Mouse (Mus musculus) frontal cortex, postnatal 25 days (tissue): Measurements from ENCODE around the gene Ublcp1.
"Not testable (repeated sequence)": the region's sequence is repeated elsewhere in the genome, so short reads cannot be mapped to it uniquely, and the experiment has no call there.

Experiments
- DNase-seq, 2 experiments: peaks; one replicate each; pipeline ENCODE4 v3.0.0; 2022; ENCODE audit warnings: low spot score in 2 of 2

Gene Ublcp1

GRCm38 (mm10) chr11:44494643-44495323, 24.5 kb upstream of the Ublcp1 start:
- DNase-seq: no peak

- no peak for DNase-seq
These were observed 18.8 kb upstream of the Ublcp1 start for GRCm38 (mm10) chr11:44489117-44489516.

GRCm38 (mm10) chr11:44485089-44485736, 14.9 kb upstream of the Ublcp1 start:
- DNase-seq: no peak

DNA sequence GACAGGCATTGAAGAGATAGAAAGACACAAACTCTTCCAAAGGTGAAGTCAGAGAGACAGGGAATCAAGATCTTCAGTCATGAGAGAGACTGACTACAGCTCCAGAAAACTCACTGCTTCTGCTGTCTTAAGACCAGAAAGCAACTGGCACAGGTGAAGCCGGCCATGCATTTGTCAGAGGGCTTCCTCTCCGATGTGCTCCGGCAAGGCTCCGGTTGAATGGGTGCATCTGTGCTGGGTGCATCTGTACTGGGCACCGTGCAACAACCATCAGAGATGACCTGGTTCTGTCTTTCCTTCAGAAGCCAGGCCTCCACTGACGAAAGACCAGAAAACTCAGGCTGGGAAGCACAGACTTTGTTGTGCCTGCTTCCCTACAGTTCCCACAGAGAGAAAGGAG, 9.9 kb upstream of the Ublcp1 start:
- no peak for DNase-seq

GRCm38 (mm10) chr11:44478382-44478781, 8.1 kb upstream of the Ublcp1 start:
- DNase-seq: no peak

- no peak for DNase-seq
These were observed 6.1 kb upstream of the Ublcp1 start for GRCm38 (mm10) chr11:44476445-44476844.

DNA sequence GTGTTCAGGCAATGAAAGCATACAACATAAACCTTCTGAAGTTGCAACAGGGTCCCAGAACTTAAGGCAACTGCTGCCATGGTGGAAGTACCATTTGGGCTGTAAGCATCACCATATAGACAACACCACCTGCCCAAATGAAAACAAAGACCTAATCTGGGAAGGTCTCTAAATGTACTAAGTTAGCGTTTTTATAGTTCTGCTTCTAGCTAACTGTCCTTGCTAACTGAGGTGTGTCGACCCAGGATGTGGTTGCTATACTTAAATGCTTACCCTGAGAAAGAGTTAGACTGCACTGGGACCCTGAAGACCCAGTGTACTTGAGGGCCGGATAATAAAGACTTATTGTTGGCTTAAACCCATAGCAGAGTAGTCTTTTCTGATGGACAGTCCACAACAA, 5.2 kb upstream of the Ublcp1 start:
- DNase-seq: no peak

- no peak for DNase-seq
These were observed 1.2 kb upstream of the Ublcp1 start for GRCm38 (mm10) chr11:44471337-44471995.

- no peak for DNase-seq
These were observed 459 bp downstream of the Ublcp1 start for GRCm38 (mm10) chr11:44469646-44470431.

DNA sequence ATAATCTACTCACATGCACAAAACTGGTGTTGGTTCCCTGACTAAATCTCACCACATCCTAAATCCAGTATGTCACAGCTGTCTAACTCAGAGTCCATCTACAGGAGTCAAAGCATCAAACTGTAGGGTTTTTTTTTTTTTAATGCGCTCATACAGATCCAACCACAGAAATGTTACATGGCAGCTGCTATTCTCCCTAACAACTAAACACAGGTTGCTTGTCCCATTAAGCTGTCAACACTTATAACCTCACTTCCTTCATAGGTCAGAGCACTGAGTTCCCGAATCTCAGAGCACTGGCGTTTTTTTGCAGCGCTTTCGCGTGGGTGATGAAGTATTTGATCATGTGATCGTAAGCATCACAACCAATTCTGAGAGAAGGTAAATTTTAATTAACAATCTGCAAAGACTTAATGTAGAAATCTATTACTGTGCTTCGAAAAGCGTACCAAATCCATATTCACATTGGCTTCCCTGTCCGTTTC, 1.9 kb downstream of the Ublcp1 start:
- no peak for DNase-seq

DNA sequence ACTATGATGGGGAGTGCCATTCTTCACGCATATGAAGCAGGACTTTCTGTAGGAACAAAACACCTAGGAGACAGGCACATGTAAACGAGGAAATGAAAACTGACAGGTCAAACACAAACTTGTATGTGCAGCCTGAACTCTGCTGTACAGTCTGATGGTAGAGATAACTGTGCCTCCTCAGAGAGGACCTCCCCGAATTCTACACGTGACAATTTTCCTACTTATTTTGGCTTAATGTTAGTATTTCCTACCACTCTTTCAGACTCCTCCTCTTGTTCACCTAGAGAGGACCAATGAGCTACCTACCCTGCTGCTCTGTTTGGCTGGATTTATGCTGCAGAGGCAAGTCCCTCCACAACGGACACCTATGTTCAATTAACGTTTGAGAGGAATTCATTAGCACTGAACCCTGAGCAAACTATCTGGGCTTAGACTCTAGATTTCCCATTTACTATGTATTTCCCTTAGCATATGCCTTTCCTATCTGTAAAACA, 3.3 kb downstream of the Ublcp1 start:
- DNase-seq: no peak

DNA sequence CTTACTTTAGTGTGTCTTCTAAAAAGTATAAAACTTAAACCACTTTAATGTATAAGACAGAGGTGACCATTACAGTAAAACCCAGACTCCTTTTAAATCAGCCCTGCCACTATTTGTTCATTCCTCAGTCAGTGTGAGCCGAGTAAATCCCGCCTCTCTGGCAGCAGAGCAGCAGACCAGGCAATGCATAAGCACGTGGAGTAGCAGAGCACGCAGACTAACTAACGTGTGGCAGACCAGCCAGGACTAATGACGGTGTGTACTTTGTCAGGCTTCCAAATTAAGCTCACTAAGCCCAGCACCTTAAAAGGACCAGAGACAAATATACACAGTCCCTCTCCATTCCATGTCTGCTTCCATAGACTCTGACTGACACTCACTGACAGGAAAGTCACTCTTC, 8.8 kb downstream of the Ublcp1 start:
- DNase-seq: no peak

- DNase-seq: peak; percentile 21 to 55
These were observed 16.9 kb downstream of the Ublcp1 start for GRCm38 (mm10) chr11:44453423-44453822.

DNA sequence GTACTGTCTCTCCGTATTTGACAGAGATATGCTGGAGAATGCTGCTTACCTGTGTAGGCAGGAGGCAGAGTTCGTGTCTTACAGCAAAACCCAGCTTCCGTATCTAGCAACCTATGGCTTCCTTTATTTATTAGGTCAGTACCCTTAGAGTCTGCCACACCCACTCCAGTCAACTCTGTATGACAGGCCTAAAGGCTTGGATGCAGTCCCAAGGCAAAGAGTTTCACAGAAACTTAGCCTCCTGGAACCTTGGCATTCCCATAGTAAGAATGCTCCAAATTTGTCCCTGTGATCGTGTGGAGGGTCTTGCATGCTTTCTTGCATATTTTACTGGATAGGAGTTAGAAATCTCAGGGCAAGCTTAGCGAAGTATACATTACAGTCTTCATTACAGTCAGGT, 18.3 kb downstream of the Ublcp1 start:
- DNase-seq: not testable (repeated sequence)

DNA sequence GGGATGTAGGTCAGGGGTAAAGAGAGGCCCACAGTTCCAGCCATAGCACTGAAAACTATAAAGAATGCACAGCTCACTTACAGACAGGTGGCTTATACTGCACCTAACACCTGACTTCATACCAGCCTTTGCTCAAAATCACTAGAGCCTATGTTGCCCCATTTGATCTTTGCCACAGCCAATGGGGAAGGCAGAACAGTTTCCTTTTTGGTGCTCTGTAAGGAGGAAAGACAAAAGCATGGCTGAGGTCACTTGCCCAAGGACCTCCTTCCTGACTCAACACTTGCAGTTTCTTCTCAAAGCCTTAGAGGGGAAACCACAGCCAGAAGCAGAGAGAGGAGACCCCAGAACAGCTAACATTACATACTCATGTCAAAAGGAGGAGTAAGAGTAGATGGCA, 19.3 kb downstream of the Ublcp1 start:
- DNase-seq: no peak

GRCm38 (mm10) chr11:44437786-44438185, 32.5 kb downstream of the Ublcp1 start:
- DNase-seq: no peak

GRCm38 (mm10) chr11:44430036-44430435, 40.3 kb downstream of the Ublcp1 start:
- DNase-seq: no peak

DNA sequence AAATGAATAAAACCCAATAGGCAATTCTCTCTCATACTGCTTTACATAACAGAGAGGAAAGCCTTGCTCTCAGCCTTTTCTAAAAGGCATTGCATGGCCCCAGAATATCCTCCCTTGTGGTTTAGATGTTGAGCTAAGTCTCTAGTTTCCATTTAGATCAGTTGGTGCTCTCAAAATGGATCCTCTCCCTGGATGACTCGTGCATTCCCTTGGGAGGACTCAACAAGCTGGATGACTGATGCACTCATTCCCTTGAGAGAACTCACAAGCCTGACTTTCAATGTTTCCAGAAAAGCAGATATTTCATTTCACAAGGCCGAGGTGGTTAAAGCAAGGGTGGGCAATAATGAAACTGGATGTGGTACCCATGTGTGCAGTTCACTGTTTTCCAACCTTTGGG, 42.3 kb downstream of the Ublcp1 start:
- DNase-seq: no peak

DNA sequence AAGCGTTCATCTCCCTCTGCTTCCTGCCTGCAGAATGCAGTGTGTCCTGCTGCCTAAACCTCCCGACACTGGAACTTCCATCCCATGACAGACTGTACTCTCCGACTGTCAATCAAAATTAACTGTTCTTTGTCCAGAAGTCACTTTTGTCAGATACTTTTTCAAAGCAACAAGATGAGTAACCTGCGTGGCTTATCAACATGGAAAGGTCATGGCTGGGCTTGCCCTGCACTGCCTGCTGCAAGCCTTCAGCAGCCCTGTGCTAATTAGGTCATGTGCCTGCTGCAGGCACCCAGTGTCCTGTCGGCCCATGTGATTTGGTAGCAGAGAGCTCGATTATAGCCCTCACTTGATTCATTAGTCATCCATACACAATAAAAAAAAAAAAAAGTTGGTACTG, 44.7 kb downstream of the Ublcp1 start:
- DNase-seq: no peak

DNA sequence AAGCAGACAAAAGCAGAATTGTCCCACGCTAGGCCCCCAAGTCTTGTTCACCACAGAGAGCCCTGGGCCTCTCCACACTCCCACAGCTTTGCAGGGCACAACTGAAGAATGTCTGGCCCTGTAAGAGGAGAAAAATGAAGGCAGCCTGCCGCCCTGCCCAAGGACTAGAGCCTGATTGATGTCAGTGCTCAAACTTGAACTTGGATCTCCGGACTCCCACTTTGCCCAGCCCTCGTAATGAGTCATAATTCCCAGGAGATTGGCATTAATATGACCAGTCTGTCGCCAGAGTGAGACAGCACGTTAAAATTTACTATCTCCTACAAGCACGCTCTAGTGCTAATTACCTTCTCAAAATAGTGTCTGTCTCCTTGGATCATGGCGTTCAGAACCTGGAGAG, 45.3 kb downstream of the Ublcp1 start:
- DNase-seq: no peak

- no peak for DNase-seq
These were observed 46.3 kb downstream of the Ublcp1 start for GRCm38 (mm10) chr11:44423955-44424354.

GRCm38 (mm10) chr11:44423261-44423660, 47.0 kb downstream of the Ublcp1 start:
- DNase-seq: no peak
